Mouse (Mus musculus) lung, adult 2 months (tissue): ENCODE data around the gene Fras1.

ENCODE experiments used
- CTCF ChIP-seq: fragments of 200-500 bp; IDR thresholded peaks from 2 replicates; pipeline ENCODE4 v1.5.1; 2011; ENCODE audit warnings: mild to moderate bottlenecking, low read length, control low read depth; ENCODE audit not compliant: insufficient read depth
- POLR2A ChIP-seq: fragments of 200-500 bp; IDR thresholded peaks from 2 replicates; pipeline ENCODE4 v1.6.1; 2011; ENCODE audit warnings: low read depth, mild to moderate bottlenecking, control low read depth, low read length, borderline replicate concordance; ENCODE audit errors: extremely low read depth

GRCm38 (mm10) chr5:96768846-96769471 lies 395.2 kb downstream of the Fras1 start:
- TF ChIP-seq CTCF (peak; percentile 69), POLR2A (no peak)
